Mouse (Mus musculus) cortical plate, adult 2 months (tissue): ENCODE results near the gene 1190005I06Rik. TPM values are rescaled to one million over a fixed set of nuclear protein-coding genes. Genes with fewer than 3 reads are reported as not detected.

Experiments used
- H3K27ac ChIP-seq: fragments of 200-500 bp; 2 replicates; pipeline ENCODE4 v1.5.1; 2012; ENCODE audit warnings: low read length, control low read depth, inconsistent platforms; ENCODE audit not compliant: insufficient read depth
- H3K4me1 ChIP-seq: fragments of 200-500 bp; 2 replicates; pipeline ENCODE4 v1.6.1; 2011; ENCODE audit warnings: low read length; ENCODE audit not compliant: control insufficient read depth, insufficient read depth
- H3K4me3 ChIP-seq: fragments of 200-500 bp; 2 replicates; pipeline ENCODE4 v1.5.1; 2011; ENCODE audit warnings: mild to moderate bottlenecking, low read length, control low read depth; ENCODE audit not compliant: insufficient read depth
- CTCF ChIP-seq: fragments of 200-500 bp; IDR thresholded peaks from 2 replicates; pipeline ENCODE4 v1.5.1; 2011; ENCODE audit warnings: mild to moderate bottlenecking, control low read depth, low read length; ENCODE audit not compliant: insufficient read depth; ENCODE audit errors: extremely low read depth
- POLR2A ChIP-seq: fragments of 200-500 bp; IDR thresholded peaks from 2 replicates; pipeline ENCODE4 v1.6.1; 2011; ENCODE audit warnings: mild to moderate bottlenecking, low read length, control low read depth; ENCODE audit not compliant: insufficient read depth; ENCODE audit errors: extremely low read depth
- polyA plus RNA-seq: library from polyadenylated mRNA; depleted of rRNA; stranded (reverse); fragments of >200 nt; gene quantifications from 2 replicates; pipeline ENCODE4 v1.2.3, GENCODE M21; 2012

The 1190005I06Rik gene
- polyA plus RNA-seq, 1 experiment = 11.0 TPM

GRCm38 (mm10) chr8:120622161-120622560, 25.3 kb downstream of the 1190005I06Rik start:
- no peak overlapping the region for H3K4me3 ChIP-seq
- H3K27ac ChIP-seq = no peak overlapping the region
- TF ChIP-seq POLR2A = no peak
- TF ChIP-seq CTCF = no peak

GRCm38 (mm10) chr8:120620441-120620840, 27.0 kb downstream of the 1190005I06Rik start:
- H3K4me3 ChIP-seq = no peak overlapping the region
- H3K4me1 ChIP-seq = no peaks in the 10 kb centered on the region
- no peak for TF ChIP-seq CTCF
- TF ChIP-seq POLR2A = no peak
- peak overlapping the region; percentile 79 for H3K27ac ChIP-seq

More at GRCm38 (mm10) chr8:120622161-120622560, 25.3 kb downstream of the 1190005I06Rik start:
- no peaks in the 10 kb centered on the region for H3K4me1 ChIP-seq

GRCm38 (mm10) chr8:120619235-120620180, 27.9 kb downstream of the 1190005I06Rik start:
- TF ChIP-seq POLR2A (no peak), CTCF (no peak)
- H3K4me1 ChIP-seq = no peaks in the 10 kb centered on the region
- H3K4me3 ChIP-seq = no peak overlapping the region
- peak overlapping the region; percentile 79 for H3K27ac ChIP-seq

- no peaks in the 10 kb centered on the region for H3K4me1 ChIP-seq
- peak; percentile 71 for TF ChIP-seq CTCF
- TF ChIP-seq POLR2A = no peak
- H3K27ac ChIP-seq = no peak overlapping the region
- H3K4me3 ChIP-seq = no peak overlapping the region
Measured at GRCm38 (mm10) chr8:120618110-120618509, 29.3 kb downstream of the 1190005I06Rik start.

- TF ChIP-seq POLR2A (no peak), CTCF (no peak)
- Histone ChIP-seq H3K27ac (no peak overlapping the region), H3K4me1 (no peaks in the 10 kb centered on the region), H3K4me3 (no peak overlapping the region)
Measured at GRCm38 (mm10) chr8:120616663-120617626, 30.5 kb downstream of the 1190005I06Rik start.

GRCm38 (mm10) chr8:120614491-120614890, 32.9 kb downstream of the 1190005I06Rik start:
- Histone ChIP-seq H3K27ac (no peak overlapping the region), H3K4me3 (no peak overlapping the region), H3K4me1 (no peaks in the 10 kb centered on the region)
- TF ChIP-seq CTCF (no peak), POLR2A (no peak)

GRCm38 (mm10) chr8:120610824-120611223, 36.6 kb downstream of the 1190005I06Rik start:
- H3K4me3 ChIP-seq = no peak overlapping the region
- H3K27ac ChIP-seq = no peak overlapping the region
- TF ChIP-seq CTCF = no peak
- no peak for TF ChIP-seq POLR2A
- no peaks in the 10 kb centered on the region for H3K4me1 ChIP-seq

- Histone ChIP-seq H3K4me1 (no peaks in the 10 kb centered on the region), H3K27ac (no peak overlapping the region), H3K4me3 (no peak overlapping the region)
- peak; percentile 94 for TF ChIP-seq CTCF
- no peak for TF ChIP-seq POLR2A
Measured at GRCm38 (mm10) chr8:120607885-120608284, 39.5 kb downstream of the 1190005I06Rik start.

- TF ChIP-seq POLR2A (no peak), CTCF (no peak)
- Histone ChIP-seq H3K4me1 (no peaks in the 10 kb centered on the region), H3K4me3 (no peak overlapping the region), H3K27ac (no peak overlapping the region)
Measured at GRCm38 (mm10) chr8:120607460-120607859, 40.0 kb downstream of the 1190005I06Rik start.
